Mouse (Mus musculus): ENCODE data around the gene 4930556J24Rik. TPM values are rescaled to one million over a fixed set of nuclear protein-coding genes. Genes with fewer than 3 reads are reported as not detected.

Gene 4930556J24Rik
- polyA plus RNA-seq, 1 experiment from 2014 or later: not detected

- DNase-seq (ENCODE audit: low spot score) (no peak), ATAC-seq (ENCODE audit: insufficient read depth, low FRiP score, low TSS enrichment) (no peak)
- Histone ChIP-seq H3K27me3 (ENCODE audit: control insufficient read depth, insufficient read depth, low read length) (no peaks in the 10 kb centered on the region), H3K4me2 (ENCODE audit: low read depth) (no peak overlapping the region), H3K4me3 (ENCODE audit: low read depth, low read length) (no peak overlapping the region), H3K9ac (ENCODE audit: low read length) (no peak overlapping the region), H3K9me3 (ENCODE audit: control insufficient read depth, low read length) (no peaks in the 10 kb centered on the region), H3K27ac (ENCODE audit: low read depth, low read length) (no peak overlapping the region), H3K36me3 (ENCODE audit: control insufficient read depth, insufficient read depth, low read length) (no peaks in the 10 kb centered on the region), H3K4me1 (ENCODE audit: control insufficient read depth, insufficient read depth, low read length) (no peaks in the 10 kb centered on the region; the same call in 1 of the 2 replicates)
- 78% methylated on average over 3 of the region's 3 CpGs for WGBS
These were observed 40.3 kb downstream of the 4930556J24Rik start for GRCm38 (mm10) chr11:3936318-3936717.

GRCm38 (mm10) chr11:3935135-3935534 is 41.4 kb downstream of the 4930556J24Rik start:
- WGBS: 76% methylated on average over 4 of the region's 4 CpGs
- Histone ChIP-seq H3K4me2 (ENCODE audit: low read depth) (no peak overlapping the region), H3K27me3 (ENCODE audit: control insufficient read depth, insufficient read depth, low read length) (no peaks in the 10 kb centered on the region), H3K36me3 (ENCODE audit: control insufficient read depth, insufficient read depth, low read length) (no peaks in the 10 kb centered on the region), H3K9me3 (ENCODE audit: control insufficient read depth, low read length) (no peaks in the 10 kb centered on the region), H3K4me1 (ENCODE audit: control insufficient read depth, insufficient read depth, low read length) (no peaks in the 10 kb centered on the region; the same call in 1 of the 2 replicates), H3K9ac (ENCODE audit: low read length) (no peak overlapping the region), H3K4me3 (ENCODE audit: low read depth, low read length) (no peak overlapping the region), H3K27ac (ENCODE audit: low read depth, low read length) (no peak overlapping the region)
- DNase-seq (ENCODE audit: low spot score): no peak
- no peak for ATAC-seq (ENCODE audit: insufficient read depth, low FRiP score, low TSS enrichment)

GRCm38 (mm10) chr11:3933756-3934285 is 42.8 kb downstream of the 4930556J24Rik start:
- no peaks in the 10 kb centered on the region; the same call in 1 of the 2 replicates for H3K4me1 ChIP-seq (ENCODE audit: control insufficient read depth, insufficient read depth, low read length)
- H3K4me3 ChIP-seq (ENCODE audit: low read depth, low read length): no peak overlapping the region
- no peak overlapping the region for H3K27ac ChIP-seq (ENCODE audit: low read depth, low read length)
- no peak overlapping the region for H3K4me2 ChIP-seq (ENCODE audit: low read depth)
- no peaks in the 10 kb centered on the region for H3K9me3 ChIP-seq (ENCODE audit: control insufficient read depth, low read length)
- no peak for ATAC-seq (ENCODE audit: insufficient read depth, low FRiP score, low TSS enrichment)
- WGBS: 86% methylated on average over 9 of the region's 9 CpGs
- H3K36me3 ChIP-seq (ENCODE audit: control insufficient read depth, insufficient read depth, low read length): no peaks in the 10 kb centered on the region
- no peak for DNase-seq (ENCODE audit: low spot score)
- H3K9ac ChIP-seq (ENCODE audit: low read length): no peak overlapping the region
- no peaks in the 10 kb centered on the region for H3K27me3 ChIP-seq (ENCODE audit: control insufficient read depth, insufficient read depth, low read length)

GRCm38 (mm10) chr11:3931511-3932211 is 44.9 kb downstream of the 4930556J24Rik start, which contains the start of gene Tcn2:
Gene Tcn2 (minus strand): TSS chr11:3932159.
- Histone ChIP-seq H3K36me3 (ENCODE audit: control insufficient read depth, insufficient read depth, low read length) (no peaks in the 10 kb centered on the region), H3K9ac (ENCODE audit: low read length) (peak within 1 kb of the TSS; percentile 47), H3K27me3 (ENCODE audit: control insufficient read depth, insufficient read depth, low read length) (no peaks in the 10 kb centered on the region), H3K4me3 (ENCODE audit: low read depth, low read length) (peak within 1 kb of the TSS; percentile 53), H3K4me2 (ENCODE audit: low read depth) (peak within 1 kb of the TSS; percentile 63), H3K4me1 (ENCODE audit: control insufficient read depth, insufficient read depth, low read length) (no peaks in the 10 kb centered on the region; the same call in 1 of the 2 replicates), H3K9me3 (ENCODE audit: control insufficient read depth, low read length) (no peaks in the 10 kb centered on the region), H3K27ac (ENCODE audit: low read depth, low read length) (no peak within 1 kb of the TSS)
- WGBS: under 1% methylated on average over 19 of the region's 26 CpGs
- DNase-seq (ENCODE audit: low spot score) (peak; percentile 81), ATAC-seq (ENCODE audit: insufficient read depth, low FRiP score, low TSS enrichment) (peak; percentile 85)

- Histone ChIP-seq H3K36me3 (ENCODE audit: control insufficient read depth, insufficient read depth, low read length) (no peaks in the 10 kb centered on the region), H3K27ac (ENCODE audit: low read depth, low read length) (no peak overlapping the region), H3K9me3 (ENCODE audit: control insufficient read depth, low read length) (no peaks in the 10 kb centered on the region), H3K4me2 (ENCODE audit: low read depth) (peak overlapping the region; percentile 63), H3K9ac (ENCODE audit: low read length) (peak overlapping the region; percentile 47), H3K4me3 (ENCODE audit: low read depth, low read length) (peak overlapping the region; percentile 53), H3K27me3 (ENCODE audit: control insufficient read depth, insufficient read depth, low read length) (no peaks in the 10 kb centered on the region), H3K4me1 (ENCODE audit: control insufficient read depth, insufficient read depth, low read length) (no peaks in the 10 kb centered on the region; the same call in 1 of the 2 replicates)
- no peak for DNase-seq (ENCODE audit: low spot score)
- ATAC-seq (ENCODE audit: insufficient read depth, low FRiP score, low TSS enrichment): no peak
- WGBS: 25% methylated on average over 6 of the region's 6 CpGs
These were observed 45.6 kb downstream of the 4930556J24Rik start for GRCm38 (mm10) chr11:3930931-3931330.

- 83% methylated on average over 4 of the region's 4 CpGs for WGBS
- no peak overlapping the region; the same call in 1 of the 2 replicates for H3K4me2 ChIP-seq (ENCODE audit: low read depth)
These were observed 46.6 kb downstream of the 4930556J24Rik start for GRCm38 (mm10) chr11:3930019-3930418.

GRCm38 (mm10) chr11:3925916-3926315 is 50.7 kb downstream of the 4930556J24Rik start:
- ATAC-seq (ENCODE audit: insufficient read depth, low FRiP score, low TSS enrichment) (no peak), DNase-seq (ENCODE audit: low spot score) (no peak)
- Histone ChIP-seq H3K9me3 (ENCODE audit: control insufficient read depth, low read length) (no peaks in the 10 kb centered on the region), H3K27me3 (ENCODE audit: control insufficient read depth, insufficient read depth, low read length) (no peaks in the 10 kb centered on the region), H3K4me2 (ENCODE audit: low read depth) (no peak overlapping the region), H3K36me3 (ENCODE audit: control insufficient read depth, insufficient read depth, low read length) (no peaks in the 10 kb centered on the region), H3K9ac (ENCODE audit: low read length) (no peak overlapping the region), H3K27ac (ENCODE audit: low read depth, low read length) (no peak overlapping the region), H3K4me1 (ENCODE audit: control insufficient read depth, insufficient read depth, low read length) (no peaks in the 10 kb centered on the region), H3K4me3 (ENCODE audit: low read depth, low read length) (no peak overlapping the region)
- whole genome bisulfite sequencing: 90% methylated on average over 10 of the region's 10 CpGs

More at GRCm38 (mm10) chr11:3930019-3930418, 46.6 kb downstream of the 4930556J24Rik start:
- Histone ChIP-seq H3K4me1 (ENCODE audit: control insufficient read depth, insufficient read depth, low read length) (no peaks in the 10 kb centered on the region; the same call in 1 of the 2 replicates), H3K4me3 (ENCODE audit: low read depth, low read length) (no peak overlapping the region), H3K27me3 (ENCODE audit: control insufficient read depth, insufficient read depth, low read length) (no peaks in the 10 kb centered on the region), H3K36me3 (ENCODE audit: control insufficient read depth, insufficient read depth, low read length) (no peaks in the 10 kb centered on the region), H3K9me3 (ENCODE audit: control insufficient read depth, low read length) (no peaks in the 10 kb centered on the region), H3K27ac (ENCODE audit: low read depth, low read length) (no peak overlapping the region), H3K9ac (ENCODE audit: low read length) (no peak overlapping the region)
- DNase-seq (ENCODE audit: low spot score) (no peak), ATAC-seq (ENCODE audit: insufficient read depth, low FRiP score, low TSS enrichment) (no peak)

GRCm38 (mm10) chr11:3922731-3923130 is 53.8 kb downstream of the 4930556J24Rik start:
- 93% methylated on average over 6 of the region's 6 CpGs for WGBS
- H3K27ac ChIP-seq (ENCODE audit: low read depth, low read length): no peak overlapping the region
- H3K9ac ChIP-seq (ENCODE audit: low read length): no peak overlapping the region
- H3K4me1 ChIP-seq (ENCODE audit: control insufficient read depth, insufficient read depth, low read length): no peaks in the 10 kb centered on the region
- ATAC-seq (ENCODE audit: insufficient read depth, low FRiP score, low TSS enrichment): no peak
- no peaks in the 10 kb centered on the region for H3K36me3 ChIP-seq (ENCODE audit: control insufficient read depth, insufficient read depth, low read length)
- no peak for DNase-seq (ENCODE audit: low spot score)
- no peaks in the 10 kb centered on the region for H3K27me3 ChIP-seq (ENCODE audit: control insufficient read depth, insufficient read depth, low read length)
- no peaks in the 10 kb centered on the region for H3K9me3 ChIP-seq (ENCODE audit: control insufficient read depth, low read length)
- no peak overlapping the region for H3K4me2 ChIP-seq (ENCODE audit: low read depth)
- H3K4me3 ChIP-seq (ENCODE audit: low read depth, low read length): no peak overlapping the region

GRCm38 (mm10) chr11:3922115-3922514 is 54.5 kb downstream of the 4930556J24Rik start:
- H3K36me3 ChIP-seq (ENCODE audit: control insufficient read depth, insufficient read depth, low read length): no peaks in the 10 kb centered on the region
- 95% methylated on average over 9 of the region's 9 CpGs for WGBS
- H3K27me3 ChIP-seq (ENCODE audit: control insufficient read depth, insufficient read depth, low read length): no peaks in the 10 kb centered on the region
- H3K4me1 ChIP-seq (ENCODE audit: control insufficient read depth, insufficient read depth, low read length): no peaks in the 10 kb centered on the region
- no peak for ATAC-seq (ENCODE audit: insufficient read depth, low FRiP score, low TSS enrichment)
- H3K9me3 ChIP-seq (ENCODE audit: control insufficient read depth, low read length): no peaks in the 10 kb centered on the region
- DNase-seq (ENCODE audit: low spot score): no peak
- H3K27ac ChIP-seq (ENCODE audit: low read depth, low read length): no peak overlapping the region
- H3K4me3 ChIP-seq (ENCODE audit: low read depth, low read length): no peak overlapping the region
- H3K4me2 ChIP-seq (ENCODE audit: low read depth): no peak overlapping the region
- H3K9ac ChIP-seq (ENCODE audit: low read length): no peak overlapping the region
